Mouse (Mus musculus) testis, adult 2 months (tissue): ENCODE data around the gene Ube3b.

Experiments used
- CTCF ChIP-seq: fragments of 200-500 bp; IDR thresholded peaks from 2 replicates; pipeline ENCODE4 v1.5.1; 2012; ENCODE audit warnings: low read depth, mild to moderate bottlenecking, inconsistent platforms, low read length, moderate library complexity; ENCODE audit not compliant: control insufficient read depth, insufficient read depth, insufficient replicate concordance
- POLR2A ChIP-seq: fragments of 200-500 bp; IDR thresholded peaks from 2 replicates; pipeline ENCODE4 v1.6.1; 2012; ENCODE audit warnings: low read depth, mild to moderate bottlenecking, inconsistent platforms, low read length, moderate library complexity; ENCODE audit not compliant: control insufficient read depth

GRCm38 (mm10) chr5:114444368-114444692 lies 63.9 kb downstream of the Ube3b start:
- no peak for TF ChIP-seq CTCF
- no peak for TF ChIP-seq POLR2A
